Mouse (Mus musculus) forebrain, embryonic 14.5 days (tissue): ENCODE measurements around the gene Tspan9. TPM values are rescaled to one million over a fixed set of nuclear protein-coding genes. Genes with fewer than 3 reads are reported as not detected.

Source experiments
- ATAC-seq: fragments of 200-750 bp; cut with Nextera tagmentation; 2 replicates; pipeline ENCODE4 v1.8.0; 2017; ENCODE audit warnings: mild to moderate bottlenecking, moderate library complexity
- DNase-seq: peaks from one replicate; pipeline ENCODE4 v3.0.0-alpha.2; 2015; ENCODE audit warnings: low spot score
- H3K27ac ChIP-seq: fragments of 300-500 bp; sonication (generic); 2 replicates; pipeline ENCODE4 v1.5.1; 2014; ENCODE audit warnings: low read depth, mild to moderate bottlenecking, control low read depth, low read length, moderate library complexity
- H3K27me3 ChIP-seq: fragments of 300-500 bp; sonication (generic); replicated peaks from 2 replicates; pipeline ENCODE4 v1.6.1; 2014; ENCODE audit warnings: low read length, control low read depth, mixed read lengths; ENCODE audit not compliant: control insufficient read depth, insufficient read depth
- H3K36me3 ChIP-seq: fragments of 300-500 bp; sonication (generic); 2 replicates; pipeline ENCODE4 v1.6.1; 2014; ENCODE audit warnings: low read length, control low read depth; ENCODE audit not compliant: control insufficient read depth, insufficient read depth
- H3K4me1 ChIP-seq: fragments of 300-500 bp; sonication (generic); 2 replicates; pipeline ENCODE4 v1.6.1; 2014; ENCODE audit warnings: antibody characterized with exemption, low read length, control low read depth; ENCODE audit not compliant: control insufficient read depth, insufficient read depth
- H3K4me2 ChIP-seq: fragments of 300-500 bp; sonication (generic); 2 replicates; pipeline ENCODE4 v1.6.1; 2014; ENCODE audit warnings: mild to moderate bottlenecking, control low read depth, low read length
- H3K4me3 ChIP-seq: fragments of 300-500 bp; sonication (generic); 2 replicates; pipeline ENCODE4 v1.5.1; 2014; ENCODE audit warnings: low read depth, low read length, control low read depth
- H3K9ac ChIP-seq: fragments of 300-500 bp; sonication (generic); 2 replicates; pipeline ENCODE4 v1.6.1; 2014; ENCODE audit warnings: mild to moderate bottlenecking, low read length, control low read depth, moderate library complexity
- H3K9me3 ChIP-seq: fragments of 300-500 bp; sonication (generic); replicated peaks from 2 replicates; pipeline ENCODE4 v1.6.1; 2016; ENCODE audit warnings: low read length, control low read depth, mixed read lengths; ENCODE audit not compliant: control insufficient read depth
- WGBS: fragments of 180-500 bp; shearing (Covaris S2); extraction: QIAGEN DNeasy Blood & Tissue Kit; methylation state at CpG from one replicate; pipeline ENCODE4 v1.1.7; 2014; 5-methylcytosine and 5-hydroxymethylcytosine counted together
- polyA plus RNA-seq: library from polyadenylated mRNA; unstranded; fragments of >200 nt; fragmentation: Nextera tagmentation; extraction: Ambion mirVana; gene quantifications from 2 replicates; pipeline ENCODE4 v1.2.1, GENCODE M21; 2014

Gene Tspan9
- polyA plus RNA-seq, 1 experiment from 2014 or later = 23.0 TPM

GRCm38 (mm10) chr6:128003542-128003941 lies 139.9 kb downstream of the Tspan9 start:
- WGBS = 56% methylated on average over 5 of the region's 5 CpGs
- no peak for ATAC-seq
- no peak overlapping the region for H3K4me2 ChIP-seq
- H3K27ac ChIP-seq = no peak overlapping the region
- no peak overlapping the region for H3K9ac ChIP-seq
- no peak for DNase-seq
- H3K9me3 ChIP-seq = no peaks in the 10 kb centered on the region
- H3K4me3 ChIP-seq = no peak overlapping the region
- H3K27me3 ChIP-seq = no peaks in the 10 kb centered on the region
- 0 out of 2 replicates have a peak, but pooled peaks cover 4% of the 10 kb centered on the region for H3K4me1 ChIP-seq
- no peaks in the 10 kb centered on the region for H3K36me3 ChIP-seq

GRCm38 (mm10) chr6:128002667-128003066 lies 140.7 kb downstream of the Tspan9 start:
- ATAC-seq = no peak

GRCm38 (mm10) chr6:128002104-128002503 lies 141.3 kb downstream of the Tspan9 start:
- WGBS = 71% methylated on average over 10 of the region's 10 CpGs

More at GRCm38 (mm10) chr6:128002667-128003066, 140.7 kb downstream of the Tspan9 start:
- Histone ChIP-seq H3K4me1 (0 out of 2 replicates have a peak, but pooled peaks cover 4% of the 10 kb centered on the region), H3K4me3 (no peak overlapping the region), H3K27ac (no peak overlapping the region), H3K36me3 (no peaks in the 10 kb centered on the region), H3K4me2 (no peak overlapping the region), H3K27me3 (no peaks in the 10 kb centered on the region), H3K9ac (no peak overlapping the region), H3K9me3 (no peaks in the 10 kb centered on the region)
- WGBS = 86% methylated on average over 4 of the region's 4 CpGs
- DNase-seq = no peak

GRCm38 (mm10) chr6:128001587-128001986 lies 141.8 kb downstream of the Tspan9 start:
- Histone ChIP-seq H3K36me3 (no peaks in the 10 kb centered on the region), H3K4me1 (0 out of 2 replicates have a peak, but pooled peaks cover 4% of the 10 kb centered on the region), H3K9ac (no peak overlapping the region), H3K4me2 (no peak overlapping the region), H3K9me3 (no peaks in the 10 kb centered on the region), H3K27ac (no peak overlapping the region), H3K27me3 (no peaks in the 10 kb centered on the region), H3K4me3 (no peak overlapping the region)
- 25% methylated on average over 1 of the region's 1 CpGs for WGBS
- DNase-seq (no peak), ATAC-seq (no peak)

More at GRCm38 (mm10) chr6:128002104-128002503, 141.3 kb downstream of the Tspan9 start:
- no peak for ATAC-seq
- Histone ChIP-seq H3K4me1 (0 out of 2 replicates have a peak, but pooled peaks cover 4% of the 10 kb centered on the region), H3K4me2 (no peak overlapping the region), H3K9me3 (no peaks in the 10 kb centered on the region), H3K36me3 (no peaks in the 10 kb centered on the region), H3K9ac (no peak overlapping the region), H3K27me3 (no peaks in the 10 kb centered on the region), H3K27ac (no peak overlapping the region), H3K4me3 (no peak overlapping the region)
- DNase-seq = no peak

- WGBS = 57% methylated on average over 3 of the region's 3 CpGs
- Histone ChIP-seq H3K27me3 (no peaks in the 10 kb centered on the region), H3K9ac (no peak overlapping the region), H3K4me3 (no peak overlapping the region), H3K36me3 (no peaks in the 10 kb centered on the region), H3K9me3 (no peaks in the 10 kb centered on the region), H3K4me1 (no peaks in the 10 kb centered on the region), H3K4me2 (no peak overlapping the region), H3K27ac (no peak overlapping the region)
- ATAC-seq (no peak; the same call in 1 of the 2 replicates), DNase-seq (peak; percentile 59)
These were observed 142.6 kb downstream of the Tspan9 start for GRCm38 (mm10) chr6:128000777-128001176.

- Histone ChIP-seq H3K36me3 (no peaks in the 10 kb centered on the region), H3K9me3 (no peaks in the 10 kb centered on the region), H3K4me3 (no peak overlapping the region), H3K27ac (no peak overlapping the region), H3K4me2 (no peak overlapping the region), H3K27me3 (no peaks in the 10 kb centered on the region), H3K4me1 (no peaks in the 10 kb centered on the region), H3K9ac (no peak overlapping the region)
- ATAC-seq (no peak), DNase-seq (no peak)
- 87% methylated on average over 2 of the region's 2 CpGs for WGBS
These were observed 144.3 kb downstream of the Tspan9 start for GRCm38 (mm10) chr6:127999118-127999517.

- 75% methylated on average over 4 of the region's 5 CpGs for WGBS
- Histone ChIP-seq H3K27me3 (no peaks in the 10 kb centered on the region), H3K4me2 (no peak overlapping the region), H3K4me3 (no peak overlapping the region), H3K9ac (no peak overlapping the region), H3K4me1 (no peaks in the 10 kb centered on the region), H3K36me3 (no peaks in the 10 kb centered on the region), H3K27ac (no peak overlapping the region), H3K9me3 (no peaks in the 10 kb centered on the region)
- DNase-seq (no peak), ATAC-seq (no peak)
These were observed 146.5 kb downstream of the Tspan9 start for GRCm38 (mm10) chr6:127996928-127997327.

GRCm38 (mm10) chr6:127992993-127993392 lies 150.4 kb downstream of the Tspan9 start:
- no peaks in the 10 kb centered on the region for H3K27me3 ChIP-seq
- H3K4me3 ChIP-seq = no peak overlapping the region
- no peak overlapping the region for H3K27ac ChIP-seq
- H3K9me3 ChIP-seq = no peaks in the 10 kb centered on the region
- 84% methylated on average over 8 of the region's 8 CpGs for WGBS
- no peak overlapping the region for H3K9ac ChIP-seq
- H3K4me1 ChIP-seq = peaks cover 7% of the 10 kb centered on the region; the same call in 1 of the 2 replicates
- H3K4me2 ChIP-seq = no peak overlapping the region
- H3K36me3 ChIP-seq = no peaks in the 10 kb centered on the region
- no peak for DNase-seq
- ATAC-seq = no peak

- no peaks in the 10 kb centered on the region for H3K27me3 ChIP-seq
- H3K9ac ChIP-seq = no peak overlapping the region
- H3K27ac ChIP-seq = no peak overlapping the region
- H3K4me1 ChIP-seq = peaks cover 7% of the 10 kb centered on the region; the same call in 1 of the 2 replicates
- ATAC-seq (no peak), DNase-seq (no peak)
- H3K36me3 ChIP-seq = no peaks in the 10 kb centered on the region
- no peak overlapping the region for H3K4me2 ChIP-seq
- no peaks in the 10 kb centered on the region for H3K9me3 ChIP-seq
- no peak overlapping the region for H3K4me3 ChIP-seq
- WGBS = 92% methylated on average over 11 of the region's 11 CpGs
These were observed 151.8 kb downstream of the Tspan9 start for GRCm38 (mm10) chr6:127991509-127992176.
